Comparison of ENCODE assay signal across 8 mouse cellular contexts in the genomic region with DNA sequence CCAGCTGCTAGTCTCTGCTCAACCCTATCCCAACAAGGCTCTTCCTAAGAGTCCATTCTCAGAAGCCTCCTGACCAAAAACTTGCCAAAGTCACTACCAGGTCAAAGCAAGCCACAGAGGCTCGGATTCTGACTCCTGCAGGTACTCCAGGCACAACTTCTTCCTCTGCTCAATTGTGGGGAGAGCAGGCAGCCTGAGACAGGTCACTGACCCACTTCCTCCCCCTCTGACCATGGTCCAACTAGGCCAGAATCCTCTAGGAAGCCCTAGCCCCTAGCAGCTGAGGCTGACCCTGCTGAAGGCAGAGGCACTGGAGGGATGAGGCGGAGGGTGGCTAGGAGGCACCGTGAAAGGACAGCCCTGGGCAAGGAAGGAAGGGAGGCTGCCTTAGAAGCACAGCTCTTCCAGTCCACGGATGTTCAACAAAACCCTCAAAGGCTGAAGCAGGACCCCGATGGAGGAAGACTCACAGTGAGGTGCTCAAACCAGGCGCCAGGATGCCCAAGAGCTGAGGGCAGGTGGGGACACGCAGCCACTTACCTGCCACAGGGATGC. TPM values are rescaled to one million over a fixed set of nuclear protein-coding genes. Genes with fewer than 3 reads are reported as not detected.
A peak's percentile ranks its signal among the peaks of the same experiment; 100 is the strongest.
DNase-seq lines count a peak whose midpoint lies in the region; ATAC-seq and TF ChIP-seq lines count a peak whose summit lies in the region.

No protein-coding gene starts in this region.

- ATAC-seq in hindbrain, postnatal 0 days, result no peak
- no peak for ATAC-seq in midbrain, embryonic 11.5 days (ENCODE audit: low FRiP score)
- ATAC-seq in CD4-positive, CD25-positive, alpha-beta regulatory T cell, adult 4 months, result no peak

- no peak for TF ChIP-seq CTCF in cortical plate, adult 2 months (IDR thresholded peaks at IDR 0.05; ENCODE audit: extremely low read depth, insufficient read depth, low read length)
- no peak for TF ChIP-seq CTCF in hindbrain, postnatal 0 days (IDR thresholded peaks at IDR 0.05; ENCODE audit: low read depth)

- H3K9me3 ChIP-seq in hindbrain, postnatal 0 days (ENCODE audit: low read length), result no peaks in the 10 kb centered on the region
- no peaks in the 10 kb centered on the region for H3K9me3 ChIP-seq in midbrain, embryonic 11.5 days (ENCODE audit: control insufficient read depth, low read length)

- H3K9ac ChIP-seq in hindbrain, postnatal 0 days (replicated peaks; ENCODE audit: low read length), result peak overlapping the region; percentile 31; the same call in 1 of the 2 replicates
- H3K9ac ChIP-seq in midbrain, embryonic 11.5 days (ENCODE audit: low read length), result 0 out of 2 replicates have a peak overlapping the region, but pooled peaks have one; percentile 27

- TF ChIP-seq POLR2A in cortical plate, adult 2 months (IDR thresholded peaks at IDR 0.05; ENCODE audit: extremely low read depth, insufficient read depth, low read length), result no peak

- H3K4me3 ChIP-seq in cortical plate, adult 2 months (ENCODE audit: insufficient read depth, low read length), result peak overlapping the region; percentile 36
- peak overlapping the region; percentile 24 for H3K4me3 ChIP-seq in hindbrain, postnatal 0 days (ENCODE audit: low read length)
- H3K4me3 ChIP-seq in midbrain, embryonic 11.5 days (ENCODE audit: low read depth, low read length), result no peak overlapping the region

- H3K27ac ChIP-seq in cortical plate, adult 2 months (ENCODE audit: insufficient read depth, low read length), result peak overlapping the region; percentile 86
- peak overlapping the region; percentile 52; the same call in 1 of the 2 replicates for H3K27ac ChIP-seq in hindbrain, postnatal 0 days
- no peak overlapping the region; the same call in 1 of the 2 replicates for H3K27ac ChIP-seq in midbrain, embryonic 11.5 days (ENCODE audit: low read depth, low read length)

- 0 out of 2 replicates have a peak, but pooled peaks cover 4% of the 10 kb centered on the region for H3K36me3 ChIP-seq in hindbrain, postnatal 0 days (ENCODE audit: insufficient read depth, low read length)
- H3K36me3 ChIP-seq in midbrain, embryonic 11.5 days (ENCODE audit: control insufficient read depth, insufficient read depth, low read length), result peaks cover 2% of the 10 kb centered on the region; the same call in 1 of the 2 replicates

- H3K27me3 ChIP-seq in hindbrain, postnatal 0 days (ENCODE audit: insufficient read depth, low read length), result no peaks in the 10 kb centered on the region
- H3K27me3 ChIP-seq in midbrain, embryonic 11.5 days (ENCODE audit: control insufficient read depth, insufficient read depth, low read length), result no peaks in the 10 kb centered on the region

- peak overlapping the region; percentile 53 for H3K4me2 ChIP-seq in hindbrain, postnatal 0 days (ENCODE audit: low read depth, low read length)
- peak overlapping the region; percentile 31; the same call in 1 of the 2 replicates for H3K4me2 ChIP-seq in midbrain, embryonic 11.5 days

- WGBS in hindbrain, postnatal 0 days, result 66% methylated on average over 7 of the region's 7 CpGs
- 84% methylated on average over 7 of the region's 7 CpGs for WGBS in midbrain, embryonic 11.5 days

- DNase-seq in kidney, adult 18-20 months, result peak; percentile 33
- no peak for DNase-seq in kidney, adult 11 months
- no peak for DNase-seq in hindbrain, postnatal 0 days (ENCODE audit: low spot score)
- DNase-seq in midbrain, embryonic 11.5 days (ENCODE audit: low spot score, missing footprints), result no peak
- no peak for DNase-seq in spleen, postnatal 14 days (ENCODE audit: low spot score in 2 of 2)
- DNase-seq in gastrocnemius, postnatal 36 days, result no peak

- intact Hi-C loops in gastrocnemius, postnatal 36 days (cut with DNase I), result no loop called here

- peaks cover 39% of the 10 kb centered on the region for H3K4me1 ChIP-seq in cortical plate, adult 2 months (ENCODE audit: control insufficient read depth, insufficient read depth, low read length)
- H3K4me1 ChIP-seq in hindbrain, postnatal 0 days (ENCODE audit: insufficient read depth, low read length), result peaks cover 51% of the 10 kb centered on the region
- H3K4me1 ChIP-seq in midbrain, embryonic 11.5 days (ENCODE audit: control insufficient read depth, insufficient read depth, low read length), result peaks cover 29% of the 10 kb centered on the region

RNA-seq across cellular contexts. Expression of gene Hdac5, which starts 12.0 kb away (rescaled TPM):
- 191 and 237 TPM in 2 replicates for polyA plus RNA-seq in cortical plate, adult 2 months (2012; rRNA removed)
- 212 and 350 TPM in 2 replicates for total RNA-seq in hindbrain, postnatal 0 days (2014; rRNA removed)
- 61.2 and 61.9 TPM in 2 replicates for polyA plus RNA-seq in hindbrain, postnatal 0 days (2015; fragmentation: Nextera tagmentation; extraction: Ambion mirVana)
- 25.6 and 31.9 TPM in 2 replicates for polyA plus RNA-seq in midbrain, embryonic 11.5 days (2014; fragmentation: Nextera tagmentation; extraction: Ambion mirVana)
- polyA plus RNA-seq in CD4-positive, CD25-positive, alpha-beta regulatory T cell, adult 4 months (2017; shearing (Covaris generic)), result 10 to 100 TPM in 1 of 2 experiments, 1 to 10 TPM in 1; 6.5 to 12.3 TPM
- total RNA-seq in gastrocnemius, postnatal 36 days (2021), result 10 to 100 TPM; 62.2 to 78.7 TPM

RNA-seq across cellular contexts. Expression of gene G6pc3, which starts 28.5 kb away (rescaled TPM):
- 97.1 TPM in 2 replicates for polyA plus RNA-seq in cortical plate, adult 2 months (2012; rRNA removed)
- total RNA-seq in hindbrain, postnatal 0 days (2014; rRNA removed), result 67.5 and 70.1 TPM in 2 replicates
- 43.8 and 46.2 TPM in 2 replicates for polyA plus RNA-seq in hindbrain, postnatal 0 days (2015; fragmentation: Nextera tagmentation; extraction: Ambion mirVana)
- 27.8 and 31.5 TPM in 2 replicates for polyA plus RNA-seq in midbrain, embryonic 11.5 days (2014; fragmentation: Nextera tagmentation; extraction: Ambion mirVana)
- 10 to 100 TPM; 29.1 to 53.9 TPM for polyA plus RNA-seq in CD4-positive, CD25-positive, alpha-beta regulatory T cell, adult 4 months (2017; shearing (Covaris generic))
- total RNA-seq in gastrocnemius, postnatal 36 days (2021), result 10 to 100 TPM; 45.6 TPM

RNA-seq across cellular contexts. Expression of gene BC030867, which starts 30.7 kb away (rescaled TPM):
- polyA plus RNA-seq in cortical plate, adult 2 months (2012; rRNA removed), result 1.3 and 1.4 TPM in 2 replicates
- 2.3 and 2.4 TPM in 2 replicates for total RNA-seq in hindbrain, postnatal 0 days (2014; rRNA removed)
- polyA plus RNA-seq in hindbrain, postnatal 0 days (2015; fragmentation: Nextera tagmentation; extraction: Ambion mirVana), result 2.1 and 2.3 TPM in 2 replicates
- polyA plus RNA-seq in midbrain, embryonic 11.5 days (2014; fragmentation: Nextera tagmentation; extraction: Ambion mirVana), result 17.4 and 18.4 TPM in 2 replicates
- polyA plus RNA-seq in CD4-positive, CD25-positive, alpha-beta regulatory T cell, adult 4 months (2017; shearing (Covaris generic)), result 1 to 10 TPM in 1 of 2 experiments, under 1 TPM in 1; 0.40 to 1.8 TPM
- not detected for total RNA-seq in gastrocnemius, postnatal 36 days (2021)

RNA-seq across cellular contexts. Expression of gene Lsm12, which starts 32.9 kb away (rescaled TPM):
- polyA plus RNA-seq in cortical plate, adult 2 months (2012; rRNA removed), result 33.2 and 34.4 TPM in 2 replicates
- 65.7 and 167 TPM in 2 replicates for total RNA-seq in hindbrain, postnatal 0 days (2014; rRNA removed)
- polyA plus RNA-seq in hindbrain, postnatal 0 days (2015; fragmentation: Nextera tagmentation; extraction: Ambion mirVana), result 147 and 153 TPM in 2 replicates
- 73.5 and 74.8 TPM in 2 replicates for polyA plus RNA-seq in midbrain, embryonic 11.5 days (2014; fragmentation: Nextera tagmentation; extraction: Ambion mirVana)
- 10 to 100 TPM; 33.4 to 69.4 TPM for polyA plus RNA-seq in CD4-positive, CD25-positive, alpha-beta regulatory T cell, adult 4 months (2017; shearing (Covaris generic))
- 10 to 100 TPM; 86.6 to 89.2 TPM for total RNA-seq in gastrocnemius, postnatal 36 days (2021)

RNA-seq across cellular contexts. Expression of gene Asb16, which starts 50.6 kb away (rescaled TPM):
- 1.9 and 2.2 TPM in 2 replicates for polyA plus RNA-seq in cortical plate, adult 2 months (2012; rRNA removed)
- total RNA-seq in hindbrain, postnatal 0 days (2014; rRNA removed), result 2.2 and 2.6 TPM in 2 replicates
- 0.29 and 0.41 TPM in 2 replicates for polyA plus RNA-seq in hindbrain, postnatal 0 days (2015; fragmentation: Nextera tagmentation; extraction: Ambion mirVana)
- 0.08 TPM in 1 of 2 replicates, not detected in the other for polyA plus RNA-seq in midbrain, embryonic 11.5 days (2014; fragmentation: Nextera tagmentation; extraction: Ambion mirVana)
- not detected for polyA plus RNA-seq in CD4-positive, CD25-positive, alpha-beta regulatory T cell, adult 4 months (2017; shearing (Covaris generic))
- total RNA-seq in gastrocnemius, postnatal 36 days (2021), result 10 to 100 TPM; 76.7 to 88.7 TPM
